Mouse (Mus musculus) kidney, postnatal 0 days (tissue): ENCODE results near the gene Hsp90ab1. TPM values are rescaled to one million over a fixed set of nuclear protein-coding genes. Genes with fewer than 3 reads are reported as not detected.

ENCODE experiments used
- ATAC-seq: fragments of 200-750 bp; cut with Nextera tagmentation; replicated peaks from 2 replicates; pipeline ENCODE4 v1.8.0; 2017; ENCODE audit warnings: low read depth, moderate number of reproducible peaks, moderate TSS enrichment, moderate library complexity; ENCODE audit not compliant: low FRiP score
- DNase-seq: peaks from one replicate; pipeline ENCODE4 v3.0.0-alpha.2; 2016; ENCODE audit warnings: low spot score
- H3K27ac ChIP-seq: fragments of 300-500 bp; sonication (generic); 2 replicates; pipeline ENCODE4 v1.5.1; 2014; ENCODE audit warnings: mild to moderate bottlenecking
- H3K27me3 ChIP-seq: fragments of 300-500 bp; sonication (generic); 2 replicates; pipeline ENCODE4 v1.6.1; 2014; ENCODE audit warnings: low read length, mixed read lengths; ENCODE audit not compliant: insufficient read depth
- H3K36me3 ChIP-seq: fragments of 300-500 bp; sonication (generic); 2 replicates; pipeline ENCODE4 v1.6.1; 2014; ENCODE audit warnings: low read length, mixed read lengths; ENCODE audit not compliant: insufficient read depth
- H3K4me1 ChIP-seq: fragments of 300-500 bp; sonication (generic); replicated peaks from 2 replicates; pipeline ENCODE4 v1.6.1; 2014; ENCODE audit warnings: antibody characterized with exemption, low read length, mixed read lengths; ENCODE audit not compliant: insufficient read depth
- H3K4me2 ChIP-seq: fragments of 300-500 bp; sonication (generic); 2 replicates; pipeline ENCODE4 v1.6.1; 2014; ENCODE audit warnings: mild to moderate bottlenecking, low read length, moderate library complexity, mixed read lengths
- H3K4me3 ChIP-seq: fragments of 300-500 bp; sonication (generic); replicated peaks from 2 replicates; pipeline ENCODE4 v1.5.1; 2014; ENCODE audit warnings: low read depth, low read length
- H3K9ac ChIP-seq: fragments of 300-500 bp; sonication (generic); 2 replicates; pipeline ENCODE4 v1.6.1; 2014; ENCODE audit warnings: low read depth, low read length
- H3K9me3 ChIP-seq: fragments of 300-500 bp; sonication (generic); replicated peaks from 2 replicates; pipeline ENCODE4 v1.6.1; 2016; ENCODE audit warnings: low read length, inconsistent platforms, mixed read lengths
- CTCF ChIP-seq: IDR thresholded peaks from 2 replicates; pipeline ENCODE4 v1.5.1; 2016; ENCODE audit warnings: antibody characterized with exemption, low read depth, mild to moderate bottlenecking, moderate library complexity
- WGBS: fragments of 180-500 bp; shearing (Covaris S2); extraction: QIAGEN DNeasy Blood & Tissue Kit; methylation state at CpG from one replicate; pipeline ENCODE4 v1.1.7; 2014; 5-methylcytosine and 5-hydroxymethylcytosine counted together
- polyA plus RNA-seq: library from polyadenylated mRNA; unstranded; fragments of >200 nt; fragmentation: Nextera tagmentation; extraction: Ambion mirVana; gene quantifications from 2 replicates; pipeline ENCODE4 v1.2.1, GENCODE M21; 2015

The Hsp90ab1 gene
- polyA plus RNA-seq, 1 experiment from 2014 or later = 1,330 TPM

GRCm38 (mm10) chr17:45556514-45557245, 16.4 kb downstream of the Hsp90ab1 start:
- H3K9ac ChIP-seq = no peak overlapping the region
- no peak overlapping the region for H3K27ac ChIP-seq
- TF ChIP-seq CTCF = no peak
- ATAC-seq (no peak), DNase-seq (no peak)
- 0 out of 2 replicates have a peak, but pooled peaks cover 3% of the 10 kb centered on the region for H3K36me3 ChIP-seq
- peak overlapping the region; percentile 57 for H3K4me3 ChIP-seq
- H3K27me3 ChIP-seq = no peaks in the 10 kb centered on the region
- H3K9me3 ChIP-seq = no peaks in the 10 kb centered on the region
- peaks cover 4% of the 10 kb centered on the region; the same call in 1 of the 2 replicates for H3K4me1 ChIP-seq
- 66% methylated on average over 3 of the region's 3 CpGs for WGBS
- H3K4me2 ChIP-seq = peak overlapping the region; percentile 92

GRCm38 (mm10) chr17:45556107-45556489, 17.0 kb downstream of the Hsp90ab1 start:
- no peak for ATAC-seq
- Histone ChIP-seq H3K4me1 (peaks cover 4% of the 10 kb centered on the region; the same call in 1 of the 2 replicates), H3K27ac (no peak overlapping the region), H3K9ac (peak overlapping the region; percentile 66), H3K9me3 (no peaks in the 10 kb centered on the region), H3K4me3 (peak overlapping the region; percentile 57), H3K27me3 (no peaks in the 10 kb centered on the region), H3K4me2 (peak overlapping the region; percentile 92), H3K36me3 (0 out of 2 replicates have a peak, but pooled peaks cover 3% of the 10 kb centered on the region)
- 4% methylated on average over 14 of the region's 14 CpGs for WGBS
- no peak for TF ChIP-seq CTCF
- no peak for DNase-seq

DNA sequence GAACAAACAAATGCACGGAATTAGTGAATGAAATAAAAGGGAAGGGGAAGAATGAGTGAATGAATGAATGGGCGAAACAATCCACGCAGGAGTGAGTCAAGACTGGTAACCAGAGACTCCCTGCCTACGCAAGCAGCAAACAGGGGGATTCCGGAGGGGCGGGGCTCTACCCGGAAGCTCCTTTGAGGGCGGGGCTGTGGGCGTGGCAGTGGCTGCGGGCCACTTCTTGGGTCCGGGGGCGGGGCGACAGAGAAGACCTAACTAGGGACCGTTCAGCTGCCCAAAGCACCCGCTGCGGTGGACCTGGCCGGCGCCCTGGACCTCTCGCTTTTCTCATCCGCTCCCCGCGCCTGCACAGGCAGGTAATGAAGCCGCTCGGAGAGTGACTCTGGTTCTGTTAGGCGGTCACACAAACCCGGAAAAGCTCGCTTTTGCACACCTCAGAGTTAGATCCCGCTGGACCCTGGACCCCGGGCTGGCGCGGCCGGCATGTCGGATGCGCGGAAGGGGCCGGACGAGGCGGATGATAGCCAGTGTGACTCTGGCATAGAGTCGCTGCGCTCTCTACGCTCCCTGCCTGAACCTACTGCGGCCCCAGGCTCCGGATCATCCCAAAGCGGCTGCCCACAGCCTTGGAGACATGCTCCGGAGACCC, 17.5 kb downstream of the Hsp90ab1 start, which contains the start of gene Nfkbie:
TSS of gene Nfkbie (plus strand) at position 252 of the 655 bp plus-strand sequence.
- Histone ChIP-seq H3K27ac (no peak within 1 kb of the TSS), H3K9ac (peak within 1 kb of the TSS; percentile 66), H3K4me3 (peak within 1 kb of the TSS; percentile 57), H3K4me2 (peak within 1 kb of the TSS; percentile 92), H3K9me3 (no peaks in the 10 kb centered on the region), H3K36me3 (0 out of 2 replicates have a peak, but pooled peaks cover 3% of the 10 kb centered on the region), H3K27me3 (no peaks in the 10 kb centered on the region), H3K4me1 (peaks cover 4% of the 10 kb centered on the region; the same call in 1 of the 2 replicates)
- ATAC-seq (peak; percentile 77), DNase-seq (peak; percentile 96)
- TF ChIP-seq CTCF = no peak; the same call in 1 of the 2 replicates
- WGBS = 0% methylated on average over 45 of the region's 45 CpGs

GRCm38 (mm10) chr17:45554420-45554819, 18.7 kb downstream of the Hsp90ab1 start:
- H3K9ac ChIP-seq = no peak overlapping the region
- no peak for DNase-seq
- WGBS = 44% methylated on average over 1 of the region's 1 CpGs

DNA sequence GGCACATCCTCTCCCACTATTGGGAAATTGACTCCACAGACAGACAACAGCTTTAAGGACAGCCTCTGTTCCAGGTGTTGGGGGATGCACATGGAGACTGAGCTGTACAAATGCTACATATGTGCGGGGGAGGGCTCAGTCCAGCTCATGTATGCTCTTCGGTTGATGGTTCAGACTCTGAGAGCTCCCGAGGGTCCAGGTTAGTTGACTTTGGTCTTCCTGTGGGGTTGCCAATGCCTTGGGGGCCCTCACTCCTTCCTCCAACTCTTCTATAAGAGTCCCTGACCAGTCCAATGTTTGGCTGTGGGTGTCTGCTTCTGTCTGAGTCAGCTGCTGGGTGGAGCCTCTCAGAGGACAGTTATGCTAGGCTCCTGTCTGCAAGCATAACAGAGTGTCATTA, 20.0 kb downstream of the Hsp90ab1 start:
- no peaks in the 10 kb centered on the region for H3K36me3 ChIP-seq
- H3K9me3 ChIP-seq = no peaks in the 10 kb centered on the region
- no peak overlapping the region for H3K27ac ChIP-seq
- H3K4me1 ChIP-seq = peaks cover 12% of the 10 kb centered on the region
- TF ChIP-seq CTCF = no peak
- no peak overlapping the region for H3K9ac ChIP-seq
- ATAC-seq (no peak), DNase-seq (no peak)
- no peaks in the 10 kb centered on the region for H3K27me3 ChIP-seq
- no peak overlapping the region for H3K4me2 ChIP-seq
- no peak overlapping the region for H3K4me3 ChIP-seq
- WGBS = 76% methylated on average over 3 of the region's 3 CpGs

More at GRCm38 (mm10) chr17:45554420-45554819, 18.7 kb downstream of the Hsp90ab1 start:
- Histone ChIP-seq H3K4me2 (no peak overlapping the region), H3K4me1 (peaks cover 4% of the 10 kb centered on the region; the same call in 1 of the 2 replicates), H3K36me3 (no peaks in the 10 kb centered on the region), H3K4me3 (no peak overlapping the region), H3K9me3 (no peaks in the 10 kb centered on the region), H3K27ac (no peak overlapping the region), H3K27me3 (no peaks in the 10 kb centered on the region)
- no peak for ATAC-seq
- no peak for TF ChIP-seq CTCF

DNA sequence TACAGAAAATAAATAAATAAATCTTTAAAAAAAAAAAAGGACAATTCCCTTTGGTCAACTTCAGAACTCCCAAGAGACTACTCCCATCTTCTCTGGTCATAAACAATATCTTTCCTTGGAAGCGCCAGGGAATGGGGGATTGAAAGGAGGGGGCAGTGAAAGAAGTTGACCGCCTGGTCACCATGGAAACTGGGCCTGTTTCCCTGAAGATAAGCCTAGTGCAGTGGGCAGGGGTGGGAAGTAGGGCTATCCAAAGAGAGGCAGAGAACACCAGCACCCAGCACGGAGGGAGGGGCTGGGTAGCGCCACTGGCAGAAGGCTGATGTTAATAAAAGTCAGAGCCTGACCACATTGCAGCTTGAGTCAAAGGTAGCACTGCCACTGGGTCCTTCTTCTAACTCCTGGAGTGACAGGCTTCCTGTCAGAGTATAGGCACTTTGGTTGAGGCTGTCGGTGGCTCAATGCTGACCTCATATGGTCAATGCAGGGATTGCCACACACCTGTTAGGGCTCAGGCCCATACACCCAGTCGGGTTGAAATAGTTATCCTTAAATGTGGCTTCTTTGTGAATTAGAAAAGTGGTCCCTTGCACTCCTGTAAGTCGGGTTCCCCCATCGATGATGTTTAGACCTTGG, 21.1 kb downstream of the Hsp90ab1 start:
- TF ChIP-seq CTCF = peak; percentile 89
- Histone ChIP-seq H3K4me1 (peaks cover 12% of the 10 kb centered on the region), H3K27me3 (peaks cover 2% of the 10 kb centered on the region), H3K9me3 (no peaks in the 10 kb centered on the region), H3K9ac (no peak overlapping the region), H3K27ac (no peak overlapping the region), H3K36me3 (no peaks in the 10 kb centered on the region), H3K4me2 (no peak overlapping the region), H3K4me3 (no peak overlapping the region)
- DNase-seq = peak; percentile 76
- ATAC-seq = no peak; the same call in 1 of the 2 replicates
- WGBS = 7% methylated on average over 8 of the region's 8 CpGs
